Mouse (Mus musculus): ENCODE results near the gene Mpnd.
A peak's percentile ranks its signal among the peaks of the same experiment; 100 is the strongest.

The Mpnd gene

GRCm38 (mm10) chr17:56022131-56022988 lies 16.8 kb downstream of the Mpnd start:
- Histone ChIP-seq H3K36me3 (ENCODE audit: control insufficient read depth, insufficient read depth, low read length, poor library complexity, severe bottlenecking) (peaks cover 10% of the 10 kb centered on the region), H3K27me3 (ENCODE audit: control insufficient read depth, insufficient read depth, low read length, poor library complexity, severe bottlenecking) (no peaks in the 10 kb centered on the region)
- DNase-seq (ENCODE audit: low read depth, low spot score) = peak; percentile 80

GRCm38 (mm10) chr17:56022989-56023290 lies 17.4 kb downstream of the Mpnd start:
- peaks cover 9% of the 10 kb centered on the region; the same call in 1 of the 2 replicates for H3K36me3 ChIP-seq (ENCODE audit: control insufficient read depth, insufficient read depth, low read length, poor library complexity, severe bottlenecking)
- no peak for DNase-seq (ENCODE audit: low read depth, low spot score)
- no peaks in the 10 kb centered on the region for H3K27me3 ChIP-seq (ENCODE audit: control insufficient read depth, insufficient read depth, low read length, poor library complexity, severe bottlenecking)

- Histone ChIP-seq H3K27me3 (ENCODE audit: control insufficient read depth, insufficient read depth, low read length, poor library complexity, severe bottlenecking) (no peaks in the 10 kb centered on the region), H3K36me3 (ENCODE audit: control insufficient read depth, insufficient read depth, low read length, poor library complexity, severe bottlenecking) (peaks cover 5% of the 10 kb centered on the region; the same call in 1 of the 2 replicates)
- DNase-seq (ENCODE audit: low read depth, low spot score) = peak; percentile 58
These were observed 17.9 kb downstream of the Mpnd start for GRCm38 (mm10) chr17:56023386-56023785.

GRCm38 (mm10) chr17:56024476-56024875 lies 19.0 kb downstream of the Mpnd start:
- DNase-seq (ENCODE audit: low read depth, low spot score) = no peak
- Histone ChIP-seq H3K27me3 (ENCODE audit: control insufficient read depth, insufficient read depth, low read length, poor library complexity, severe bottlenecking) (no peaks in the 10 kb centered on the region), H3K36me3 (ENCODE audit: control insufficient read depth, insufficient read depth, low read length, poor library complexity, severe bottlenecking) (no peaks in the 10 kb centered on the region)

GRCm38 (mm10) chr17:56024931-56025330 lies 19.4 kb downstream of the Mpnd start:
- H3K36me3 ChIP-seq (ENCODE audit: control insufficient read depth, insufficient read depth, low read length, poor library complexity, severe bottlenecking) = no peaks in the 10 kb centered on the region; the same call in 1 of the 2 replicates
- H3K27me3 ChIP-seq (ENCODE audit: control insufficient read depth, insufficient read depth, low read length, poor library complexity, severe bottlenecking) = no peaks in the 10 kb centered on the region
- DNase-seq (ENCODE audit: low read depth, low spot score) = no peak

- H3K36me3 ChIP-seq (ENCODE audit: control insufficient read depth, insufficient read depth, low read length, poor library complexity, severe bottlenecking) = no peaks in the 10 kb centered on the region; the same call in 1 of the 2 replicates
- H3K27me3 ChIP-seq (ENCODE audit: control insufficient read depth, insufficient read depth, low read length, poor library complexity, severe bottlenecking) = no peaks in the 10 kb centered on the region
- no peak for DNase-seq (ENCODE audit: low read depth, low spot score)
These were observed 20.8 kb downstream of the Mpnd start for GRCm38 (mm10) chr17:56026303-56026702.

GRCm38 (mm10) chr17:56026881-56027280 lies 21.4 kb downstream of the Mpnd start:
- DNase-seq (ENCODE audit: low read depth, low spot score) = no peak
- H3K27me3 ChIP-seq (ENCODE audit: control insufficient read depth, insufficient read depth, low read length, poor library complexity, severe bottlenecking) = no peaks in the 10 kb centered on the region
- no peaks in the 10 kb centered on the region; the same call in 1 of the 2 replicates for H3K36me3 ChIP-seq (ENCODE audit: control insufficient read depth, insufficient read depth, low read length, poor library complexity, severe bottlenecking)

GRCm38 (mm10) chr17:56027801-56028441 lies 22.4 kb downstream of the Mpnd start:
- DNase-seq (ENCODE audit: low read depth, low spot score) = no peak
- Histone ChIP-seq H3K27me3 (ENCODE audit: control insufficient read depth, insufficient read depth, low read length, poor library complexity, severe bottlenecking) (no peaks in the 10 kb centered on the region), H3K36me3 (ENCODE audit: control insufficient read depth, insufficient read depth, low read length, poor library complexity, severe bottlenecking) (no peaks in the 10 kb centered on the region; the same call in 1 of the 2 replicates)

GRCm38 (mm10) chr17:56030238-56030870 lies 24.8 kb downstream of the Mpnd start:
- Histone ChIP-seq H3K27me3 (ENCODE audit: control insufficient read depth, insufficient read depth, low read length, poor library complexity, severe bottlenecking) (no peaks in the 10 kb centered on the region), H3K36me3 (ENCODE audit: control insufficient read depth, insufficient read depth, low read length, poor library complexity, severe bottlenecking) (no peaks in the 10 kb centered on the region; the same call in 1 of the 2 replicates)
- DNase-seq (ENCODE audit: low read depth, low spot score) = no peak

GRCm38 (mm10) chr17:56030919-56031318 lies 25.4 kb downstream of the Mpnd start:
- Histone ChIP-seq H3K27me3 (ENCODE audit: control insufficient read depth, insufficient read depth, low read length, poor library complexity, severe bottlenecking) (no peaks in the 10 kb centered on the region), H3K36me3 (ENCODE audit: control insufficient read depth, insufficient read depth, low read length, poor library complexity, severe bottlenecking) (no peaks in the 10 kb centered on the region; the same call in 1 of the 2 replicates)
- DNase-seq (ENCODE audit: low read depth, low spot score) = no peak

- Histone ChIP-seq H3K36me3 (ENCODE audit: control insufficient read depth, insufficient read depth, low read length, poor library complexity, severe bottlenecking) (no peaks in the 10 kb centered on the region; the same call in 1 of the 2 replicates), H3K27me3 (ENCODE audit: control insufficient read depth, insufficient read depth, low read length, poor library complexity, severe bottlenecking) (no peaks in the 10 kb centered on the region)
- DNase-seq (ENCODE audit: low read depth, low spot score) = no peak
These were observed 25.9 kb downstream of the Mpnd start for GRCm38 (mm10) chr17:56031431-56031830.

- DNase-seq (ENCODE audit: low read depth, low spot score) = no peak
- H3K36me3 ChIP-seq (ENCODE audit: control insufficient read depth, insufficient read depth, low read length, poor library complexity, severe bottlenecking) = no peaks in the 10 kb centered on the region; the same call in 1 of the 2 replicates
- H3K27me3 ChIP-seq (ENCODE audit: control insufficient read depth, insufficient read depth, low read length, poor library complexity, severe bottlenecking) = no peaks in the 10 kb centered on the region
These were observed 26.7 kb downstream of the Mpnd start for GRCm38 (mm10) chr17:56032127-56032733.

- H3K27me3 ChIP-seq (ENCODE audit: control insufficient read depth, insufficient read depth, low read length, poor library complexity, severe bottlenecking) = no peaks in the 10 kb centered on the region
- no peaks in the 10 kb centered on the region; the same call in 1 of the 2 replicates for H3K36me3 ChIP-seq (ENCODE audit: control insufficient read depth, insufficient read depth, low read length, poor library complexity, severe bottlenecking)
- peak; percentile 86 for DNase-seq (ENCODE audit: low read depth, low spot score)
These were observed 27.3 kb downstream of the Mpnd start for GRCm38 (mm10) chr17:56032831-56033230.

- H3K36me3 ChIP-seq (ENCODE audit: control insufficient read depth, insufficient read depth, low read length, poor library complexity, severe bottlenecking) = no peaks in the 10 kb centered on the region; the same call in 1 of the 2 replicates
- no peaks in the 10 kb centered on the region for H3K27me3 ChIP-seq (ENCODE audit: control insufficient read depth, insufficient read depth, low read length, poor library complexity, severe bottlenecking)
- DNase-seq (ENCODE audit: low read depth, low spot score) = no peak
These were observed 28.7 kb downstream of the Mpnd start for GRCm38 (mm10) chr17:56034040-56034725.

Measured in splenic B cell, adult 2 months (primary cell).